Mouse (Mus musculus) CH12.LX (cell line): ENCODE measurements around the gene Cx3cr1. TPM values are rescaled to one million over a fixed set of nuclear protein-coding genes. Genes with fewer than 3 reads are reported as not detected.
A peak's percentile ranks its signal among the peaks of the same experiment; 100 is the strongest.

Experiments
- DNase-seq: peaks from one replicate; pipeline ENCODE4 v3.0.0-alpha.2; 2013; ENCODE audit errors: extremely low read depth
- H3K27ac ChIP-seq: 2 replicates; pipeline ENCODE4 v1.5.1; 2012; ENCODE audit warnings: low read depth, mild to moderate bottlenecking, control low read depth, moderate library complexity; ENCODE audit not compliant: insufficient read depth
- H3K27me3 ChIP-seq: replicated peaks from 2 replicates; pipeline ENCODE3; 2012; ENCODE audit warnings: inconsistent platforms
- H3K36me3 ChIP-seq, 2 experiments: replicated peaks in 1 of 2; 2 replicates each; pipeline versions ENCODE3 to v1.6.1; 2012; ENCODE audit warnings: inconsistent platforms in 1 of 2, low read length in 1 of 2, mild to moderate bottlenecking in 1 of 2, mixed read lengths in 1 of 2, moderate library complexity in 1 of 2; ENCODE audit not compliant: control insufficient read depth in 1 of 2, insufficient read depth in 1 of 2
- H3K4me1 ChIP-seq, 2 experiments: 2 replicates each; pipeline ENCODE4 v1.6.1; 2012; ENCODE audit warnings: inconsistent platforms in 1 of 2, moderate library complexity in 1 of 2; ENCODE audit not compliant: insufficient read depth in 2 of 2, control insufficient read depth in 1 of 2
- H3K4me2 ChIP-seq: 2 replicates; pipeline ENCODE4 v1.6.1; 2012; ENCODE audit warnings: low read depth, mild to moderate bottlenecking, control low read depth; ENCODE audit not compliant: poor library complexity, insufficient read depth, severe bottlenecking
- H3K4me3 ChIP-seq, 3 experiments: fragments of 150-350 bp in 1 of 3; sonication (generic) in 1 of 3; replicated peaks in 1 of 3; 2 replicates each; pipeline versions ENCODE3 to v1.5.1; 2011 to 2012; ENCODE audit warnings: low read depth in 2 of 3, low read length in 2 of 3, mild to moderate bottlenecking in 2 of 3, moderate library complexity in 2 of 3, control low read depth in 1 of 3, improper control_type of control experiment in 1 of 3, inconsistent platforms in 1 of 3, mixed read lengths in 1 of 3; ENCODE audit not compliant: poor library complexity in 1 of 3
- H3K79me2 ChIP-seq: replicated peaks from 2 replicates; pipeline ENCODE4 v1.6.1; 2012; ENCODE audit warnings: mild to moderate bottlenecking, moderate library complexity; ENCODE audit not compliant: control insufficient read depth, poor library complexity, insufficient read depth, severe bottlenecking; ENCODE audit errors: extremely low read depth
- H3K9ac ChIP-seq: 2 replicates; pipeline ENCODE4 v1.6.1; 2012; ENCODE audit warnings: low read depth, mild to moderate bottlenecking, control low read depth, moderate library complexity; ENCODE audit not compliant: insufficient read depth
- H3K9me3 ChIP-seq: replicated peaks from 2 replicates; pipeline ENCODE3; 2012; ENCODE audit warnings: low read length, inconsistent platforms, mixed read lengths
- BHLHE40 ChIP-seq: IDR thresholded peaks from 2 replicates; pipeline ENCODE4 v1.6.1; 2011; ENCODE audit warnings: mild to moderate bottlenecking, low read depth, low read length, improper control_type of control experiment
- CHD2 ChIP-seq: IDR thresholded peaks from 2 replicates; pipeline ENCODE4 v1.6.1; 2011; ENCODE audit warnings: low read length, improper control_type of control experiment
- CTCF ChIP-seq, 2 experiments: IDR thresholded peaks in 1 of 2; conservative IDR thresholded peaks in 1 of 2; 2 replicates each; pipeline ENCODE4 v1.5.1; 2011 to 2012; ENCODE audit warnings: low read depth in 2 of 2, low read length in 2 of 2, improper control_type of control experiment in 1 of 2, inconsistent platforms in 1 of 2, mild to moderate bottlenecking in 1 of 2, moderate library complexity in 1 of 2
- ELF1 ChIP-seq: IDR thresholded peaks from 2 replicates; pipeline ENCODE4 v1.6.1; 2014; ENCODE audit warnings: low read depth, mild to moderate bottlenecking, inconsistent platforms, low read length, improper control_type of control experiment
- EP300 ChIP-seq: IDR thresholded peaks from 2 replicates; pipeline ENCODE4 v1.6.1; 2011; ENCODE audit warnings: low read length, improper control_type of control experiment
- ETS1 ChIP-seq: conservative IDR thresholded peaks from 2 replicates; pipeline ENCODE4 v1.6.1; 2012; ENCODE audit warnings: low read depth, mild to moderate bottlenecking, inconsistent platforms, low read length, improper control_type of control experiment, moderate library complexity
- IRF4 ChIP-seq: IDR thresholded peaks from 2 replicates; pipeline ENCODE4 v1.6.1; 2014; ENCODE audit warnings: low read depth, mild to moderate bottlenecking, inconsistent platforms, low read length, improper control_type of control experiment
- KAT2A ChIP-seq: IDR thresholded peaks from 2 replicates; pipeline ENCODE4 v1.6.1; 2012; ENCODE audit warnings: low read length, improper control_type of control experiment, inconsistent platforms; ENCODE audit not compliant: insufficient replicate concordance
- MAFK ChIP-seq: IDR thresholded peaks from 2 replicates; pipeline ENCODE4 v1.6.1; 2011; ENCODE audit warnings: low read length, improper control_type of control experiment; ENCODE audit not compliant: insufficient replicate concordance
- MAX ChIP-seq: IDR thresholded peaks from 2 replicates; pipeline ENCODE4 v1.6.1; 2011; ENCODE audit warnings: low read length, improper control_type of control experiment
- MAZ ChIP-seq: IDR thresholded peaks from 2 replicates; pipeline ENCODE4 v1.6.1; 2012; ENCODE audit warnings: low read depth, mild to moderate bottlenecking, inconsistent platforms, low read length, improper control_type of control experiment, moderate library complexity
- MEF2A ChIP-seq: IDR thresholded peaks from 2 replicates; pipeline ENCODE4 v1.6.1; 2014; ENCODE audit warnings: low read depth, mild to moderate bottlenecking, inconsistent platforms, low read length, improper control_type of control experiment, borderline replicate concordance
- MYC ChIP-seq: IDR thresholded peaks from 2 replicates; pipeline ENCODE4 v1.6.1; 2011; ENCODE audit warnings: low read depth, mild to moderate bottlenecking, improper control_type of control experiment, low read length
- RAD21 ChIP-seq: IDR thresholded peaks from 2 replicates; pipeline ENCODE4 v1.6.1; 2011; ENCODE audit warnings: low read depth, mild to moderate bottlenecking, low read length, improper control_type of control experiment, moderate library complexity
- RCOR1 ChIP-seq: conservative IDR thresholded peaks from 2 replicates; pipeline ENCODE4 v1.6.1; 2012; ENCODE audit warnings: low read depth, mild to moderate bottlenecking, inconsistent platforms, low read length, improper control_type of control experiment
- SIN3A ChIP-seq: IDR thresholded peaks from 2 replicates; pipeline ENCODE4 v1.6.1; 2012; ENCODE audit warnings: low read length, improper control_type of control experiment, inconsistent platforms
- TCF12 ChIP-seq: IDR thresholded peaks from 2 replicates; pipeline ENCODE4 v1.6.1; 2014; ENCODE audit warnings: low read depth, mild to moderate bottlenecking, inconsistent platforms, low read length, improper control_type of control experiment
- USF2 ChIP-seq: conservative IDR thresholded peaks from 2 replicates; pipeline ENCODE4 v1.6.1; 2011; ENCODE audit warnings: low read depth, low read length, improper control_type of control experiment
- ZC3H11A ChIP-seq: IDR thresholded peaks from 2 replicates; pipeline ENCODE4 v1.6.1; 2012; ENCODE audit warnings: low read depth, mild to moderate bottlenecking, inconsistent platforms, low read length, improper control_type of control experiment
- ZNF384 ChIP-seq: IDR thresholded peaks from 2 replicates; pipeline ENCODE4 v1.6.1; 2012; ENCODE audit warnings: low read depth, low read length, improper control_type of control experiment, inconsistent platforms
- dilution Hi-C: fragments of 300-500 bp; cut with MboI; formaldehyde crosslinking; loops from 2 replicates; pipeline ENCODE4 v1.14.3; 2020; ENCODE audit warnings: low sequenced_read_pairs; ENCODE audit not compliant: extremely low pct_unique_long_range_greater_than_20kb, extremely low pct_ligation_motif_present
- in situ Hi-C: fragments of 300-500 bp; cut with MboI; formaldehyde crosslinking; loops from 3 replicates; pipeline ENCODE4 v1.14.3; 2019; ENCODE audit warnings: low sequenced_read_pairs, low pct_ligation_motif_present, low pct_unique_long_range_greater_than_20kb, mixed read lengths
- polyA plus RNA-seq: library from polyadenylated mRNA; unstranded; fragments of >175 nt; gene quantifications from 2 replicates; pipeline ENCODE4 v1.2.1, GENCODE M21; 2012; ENCODE audit warnings: low read depth; ENCODE audit not compliant: insufficient read length
- total RNA-seq, 2 experiments: library from RNA; depleted of rRNA; stranded (reverse); fragments of 300-350 nt in 1 of 2; fragments of >200 nt in 1 of 2; gene quantifications; 2 replicates each; pipeline ENCODE4 v1.2.3; 2012 to 2014

The Cx3cr1 gene
- total and polyA plus RNA-seq, 3 experiments, result 0.06 TPM; not detected in 2

GRCm38 (mm10) chr9:119998776-119999175, 70.9 kb downstream of the Cx3cr1 start:
- TF ChIP-seq ELF1, result no peak
- TF ChIP-seq BHLHE40, result no peak
- no peak for TF ChIP-seq CHD2
- TF ChIP-seq KAT2A, result no peak
- TF ChIP-seq EP300, result no peak
- TF ChIP-seq RAD21, result no peak
- peaks cover 4% of the 10 kb centered on the region for H3K9me3 ChIP-seq
- H3K36me3 ChIP-seq, result no peaks in the 10 kb centered on the region
- no peak overlapping the region for H3K27ac ChIP-seq
- H3K4me1 ChIP-seq, result peaks cover 22 to 30% of the 10 kb centered on the region in 2 experiments
- no peaks in the 10 kb centered on the region for H3K79me2 ChIP-seq
- no peak for DNase-seq
- no peak overlapping the region for H3K9ac ChIP-seq
- dilution Hi-C loops, result no loop called here
- in situ Hi-C loops, result no loop called here
- no peak overlapping the region for H3K4me3 ChIP-seq
- H3K4me2 ChIP-seq, result no peak overlapping the region
- H3K27me3 ChIP-seq, result peaks cover 23% of the 10 kb centered on the region

- peak overlapping the region; percentile 2; the same call in 1 of the 2 replicates for H3K4me2 ChIP-seq
- in situ Hi-C loops (no loop called here), dilution Hi-C loops (no loop called here)
- H3K9ac ChIP-seq, result no peak overlapping the region
- H3K79me2 ChIP-seq, result no peaks in the 10 kb centered on the region
- TF ChIP-seq SIN3A (peak; percentile 42; the same call in 1 of the 2 replicates), CTCF (conservative IDR thresholded peaks at IDR 0.05 in 1 of 2, IDR thresholded peaks at IDR 0.05 in 1 of 2; ENCODE audit: low read depth in 2 of 2, low read length in 2 of 2) (no peak), RCOR1 (no peak), ZC3H11A (no peak), ZNF384 (peak; percentile 92), USF2 (no peak), ETS1 (peak; percentile 72), MAFK (0 out of 2 replicates have a peak, but pooled peaks have one; percentile 54), MAZ (0 out of 2 replicates have a peak, but pooled peaks have one; percentile 45), MEF2A (peak; percentile 90), EP300 (peak; percentile 74), RAD21 (no peak; the same call in none of the 2 replicates), MAX (0 out of 2 replicates have a peak, but pooled peaks have one; percentile 11), MYC (peak; percentile 77; the same call in 1 of the 2 replicates), BHLHE40 (peak; percentile 56), IRF4 (peak; percentile 79), TCF12 (peak; percentile 58; the same call in 1 of the 2 replicates)
- peak overlapping the region; percentile 50; the same call in 1 of the 2 replicates for H3K27ac ChIP-seq
- no peaks in the 10 kb centered on the region for H3K36me3 ChIP-seq
- H3K4me3 ChIP-seq, result no peak overlapping the region
- DNase-seq, result peak; percentile 80
- peaks cover 16% of the 10 kb centered on the region for H3K27me3 ChIP-seq
- H3K4me1 ChIP-seq, result peaks cover 20 to 26% of the 10 kb centered on the region in 2 experiments
- H3K9me3 ChIP-seq, result peaks cover 4% of the 10 kb centered on the region
Observed at GRCm38 (mm10) chr9:119996080-119996479, 73.6 kb downstream of the Cx3cr1 start.
